Mouse (Mus musculus) retina, embryonic 14.5 days (tissue): ENCODE measurements around the gene Cyb561d2.
A peak's percentile ranks its signal among the peaks of the same experiment; 100 is the strongest.

Experiments used
- DNase-seq: peaks from one replicate; pipeline ENCODE4 v3.0.0-alpha.2; 2015; ENCODE audit warnings: low spot score

Gene Cyb561d2

GRCm38 (mm10) chr9:107521711-107522399 lies 20.1 kb downstream of the Cyb561d2 start:
- DNase-seq: peak; percentile 43

DNA sequence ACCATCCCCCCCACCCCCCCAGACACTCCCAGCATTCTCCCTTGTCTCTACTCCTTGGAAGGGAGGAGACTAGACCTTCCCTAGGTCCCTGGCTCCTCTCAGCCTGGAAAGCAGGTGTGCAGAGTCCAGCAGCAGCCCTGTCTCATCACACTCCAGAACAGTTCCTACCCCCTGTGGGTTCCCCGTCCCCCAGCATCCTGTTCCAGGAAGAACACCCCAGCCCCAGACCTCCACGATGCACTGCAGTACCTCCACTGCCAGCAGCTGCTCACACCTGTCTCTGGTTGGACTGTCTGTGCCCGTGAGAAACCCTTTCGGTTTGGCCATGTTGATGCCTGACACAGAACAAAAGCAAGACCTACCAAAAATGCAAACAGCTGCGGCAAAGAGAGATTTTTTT lies 20.8 kb downstream of the Cyb561d2 start:
- no peak for DNase-seq

DNA sequence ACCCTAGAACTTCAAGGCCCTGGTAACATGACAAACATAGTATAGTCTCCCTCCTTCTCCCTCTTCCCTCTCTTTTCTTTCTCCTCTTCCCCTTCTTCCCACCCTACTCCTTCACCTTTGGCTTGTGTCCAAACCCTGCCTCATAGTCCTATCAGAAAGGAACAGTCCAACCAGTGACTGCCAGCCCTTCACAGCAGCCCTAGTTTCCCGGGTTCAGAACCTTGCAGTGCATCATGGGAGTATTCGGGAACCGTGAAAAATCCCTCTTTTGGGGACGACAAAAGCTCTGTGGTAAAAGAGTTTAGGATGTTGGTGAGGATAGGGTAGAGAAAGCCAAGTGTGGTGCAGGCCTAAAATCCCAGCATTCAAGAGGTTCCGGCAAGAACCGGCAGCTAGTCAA lies 21.7 kb downstream of the Cyb561d2 start:
- DNase-seq: no peak

DNA sequence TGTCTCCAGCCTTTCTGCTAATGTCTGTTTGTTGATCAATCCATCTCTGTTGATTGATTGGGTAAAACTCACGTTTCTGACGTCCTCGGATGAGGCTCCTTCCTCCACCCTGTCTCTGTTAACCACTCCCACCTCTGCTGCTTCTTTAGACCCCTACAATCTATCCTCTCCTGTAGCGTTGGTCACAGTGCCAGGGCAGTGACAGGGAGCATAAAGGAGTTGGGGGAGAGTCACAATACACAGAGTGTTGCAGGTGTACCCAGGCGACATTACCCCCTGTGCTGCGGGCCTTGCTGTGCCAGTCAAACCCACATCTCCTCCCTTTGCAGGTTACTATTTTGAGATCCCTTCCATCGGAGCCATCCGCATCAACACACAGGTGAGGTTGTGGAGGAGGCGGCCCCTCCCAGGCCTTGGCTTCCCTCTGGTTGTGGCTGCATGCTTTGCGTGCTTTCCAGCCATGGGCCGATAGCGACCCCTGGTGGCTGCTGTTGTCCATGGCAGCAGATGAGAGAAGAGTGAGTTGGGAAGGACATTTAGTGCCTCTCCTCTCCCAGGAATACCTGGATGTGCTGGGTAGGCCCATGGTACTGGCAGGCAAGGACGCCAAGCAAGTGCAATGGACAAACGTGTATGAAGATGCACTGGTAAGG lies 27.6 kb downstream of the Cyb561d2 start:
- peak; percentile 86 for DNase-seq

DNA sequence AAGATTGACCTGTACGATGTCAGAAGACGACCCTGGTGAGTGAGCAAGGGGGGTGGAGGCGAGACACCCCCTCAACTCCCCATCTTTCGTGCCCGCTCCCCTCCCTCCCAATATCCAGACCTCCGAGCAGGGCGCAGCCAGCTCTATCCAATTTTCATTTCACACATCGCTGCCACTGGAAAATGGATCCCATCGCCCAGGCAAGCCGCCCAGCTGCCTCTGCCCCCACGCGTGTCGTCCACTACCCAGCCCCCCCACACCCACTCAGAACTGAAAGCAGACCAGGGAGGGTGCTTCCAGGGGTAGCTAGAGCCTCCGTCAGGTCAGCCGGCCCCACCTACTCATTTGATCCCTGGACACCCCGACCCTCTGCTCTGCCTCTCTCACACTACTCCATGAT lies 29.7 kb downstream of the Cyb561d2 start:
- DNase-seq: no peak

GRCm38 (mm10) chr9:107511436-107511835 lies 30.6 kb downstream of the Cyb561d2 start:
- no peak for DNase-seq

- no peak for DNase-seq
Measured at GRCm38 (mm10) chr9:107510384-107511100, 31.5 kb downstream of the Cyb561d2 start.

GRCm38 (mm10) chr9:107508266-107508665 lies 33.7 kb downstream of the Cyb561d2 start:
- DNase-seq: no peak

GRCm38 (mm10) chr9:107504662-107505537 lies 37.1 kb downstream of the Cyb561d2 start:
- DNase-seq: no peak

- DNase-seq: no peak
Measured at GRCm38 (mm10) chr9:107502131-107502846, 39.7 kb downstream of the Cyb561d2 start.

GRCm38 (mm10) chr9:107500708-107501286 lies 41.2 kb downstream of the Cyb561d2 start:
- DNase-seq: no peak

DNA sequence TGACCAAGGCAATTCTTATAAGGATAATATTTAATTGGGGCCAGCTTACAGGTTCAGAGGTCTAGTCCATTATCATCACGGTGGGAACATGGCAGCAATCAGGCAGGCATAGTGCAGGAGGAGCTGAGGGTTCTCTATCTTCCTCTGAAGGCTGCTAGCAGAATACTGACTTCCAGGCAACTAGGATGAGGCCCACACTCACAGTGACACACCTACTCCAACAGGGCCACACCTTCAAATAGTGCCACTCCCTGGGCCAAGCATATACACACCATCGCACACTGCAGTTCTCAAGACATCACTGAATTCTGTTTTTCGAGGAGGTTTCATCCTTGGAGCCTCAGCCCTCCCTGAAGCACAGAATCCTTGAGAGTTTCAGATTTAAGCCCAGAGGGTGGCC lies 45.6 kb downstream of the Cyb561d2 start:
- DNase-seq: no peak

DNA sequence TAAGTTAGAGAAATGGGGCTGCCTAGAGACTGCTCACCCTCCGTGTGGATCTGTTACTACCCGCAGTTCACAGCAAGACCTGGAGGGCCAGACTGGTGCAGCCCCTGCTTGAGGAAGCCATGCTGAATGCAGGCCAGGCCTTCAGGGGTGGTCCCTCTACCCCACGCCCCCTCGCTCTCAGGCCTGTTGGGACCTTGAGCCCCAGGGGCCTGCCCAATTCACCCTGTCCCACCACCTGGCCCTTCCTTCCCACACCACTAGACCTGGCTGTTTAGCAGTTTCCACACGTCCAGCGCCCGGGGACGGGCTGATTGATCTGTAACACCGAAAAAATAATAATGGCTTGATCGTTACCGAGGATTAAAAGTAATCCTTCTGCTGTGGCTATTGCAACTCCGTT lies 47.8 kb downstream of the Cyb561d2 start:
- DNase-seq: no peak

DNA sequence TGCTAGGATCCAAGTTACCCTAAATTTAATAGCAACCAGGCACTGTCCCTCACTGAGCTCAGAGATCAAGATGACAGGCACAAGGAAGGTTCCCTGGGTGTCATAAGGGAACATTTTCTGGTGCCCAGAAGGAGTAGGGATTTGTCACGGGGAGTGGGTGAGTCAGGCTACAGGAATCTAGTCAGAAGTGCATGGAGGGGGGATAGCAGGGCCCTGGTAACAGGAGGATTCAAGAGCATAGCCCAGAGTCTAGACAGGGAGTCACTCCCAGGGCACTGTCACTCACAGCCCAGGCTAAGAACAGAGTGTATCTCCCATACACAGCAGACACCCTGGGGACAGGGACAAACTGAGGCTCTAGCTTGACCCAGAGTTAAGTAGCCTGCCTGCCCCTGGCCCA lies 48.5 kb downstream of the Cyb561d2 start:
- no peak for DNase-seq

DNA sequence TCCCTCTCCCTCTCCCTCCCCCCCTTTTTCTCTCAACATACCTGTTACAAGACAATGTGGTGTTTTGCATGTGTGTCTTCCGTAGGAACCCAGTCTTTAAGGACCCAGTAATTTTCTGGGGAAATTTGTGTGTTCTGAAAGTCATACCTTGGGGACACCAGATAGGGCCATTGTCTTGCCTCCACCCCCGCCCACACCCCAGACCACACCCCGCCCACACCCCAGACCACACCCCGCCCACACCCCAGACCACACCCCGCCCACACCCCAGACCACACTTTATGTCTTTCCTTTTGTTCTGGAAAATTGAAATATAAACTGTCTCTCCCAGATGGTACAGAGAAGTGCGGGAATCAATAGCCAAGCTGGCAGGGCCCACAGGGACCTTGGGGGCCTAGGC lies 51.4 kb downstream of the Cyb561d2 start:
- DNase-seq: no peak

DNA sequence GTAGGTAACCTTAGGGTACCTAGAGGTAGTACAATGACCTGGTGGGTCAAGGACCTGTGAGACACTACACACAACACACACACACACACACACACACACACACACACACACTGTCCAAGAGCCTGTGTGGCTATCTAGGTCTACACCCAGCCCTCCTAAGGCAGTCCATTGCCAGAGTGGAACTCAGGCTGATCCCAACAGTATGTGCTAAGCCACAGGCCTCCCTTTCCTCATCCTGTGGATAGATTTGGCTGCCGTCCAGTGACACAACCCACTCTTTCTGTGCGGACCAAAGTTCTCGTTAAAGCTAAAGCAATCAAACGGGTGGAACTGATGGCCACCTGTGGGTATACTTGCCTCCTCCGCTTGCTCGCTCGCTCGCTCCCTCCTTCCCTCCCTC lies 51.8 kb downstream of the Cyb561d2 start:
- DNase-seq: no peak
